Mouse (Mus musculus) cerebellum, postnatal 4 days (tissue): ENCODE measurements around the gene Zfp790.
"Not testable (repeated sequence)": the region's sequence is repeated elsewhere in the genome, so short reads cannot be mapped to it uniquely, and the experiment has no call there.

Experiments used
- DNase-seq, 2 experiments: peaks; one replicate each; pipeline ENCODE4 v3.0.0; 2022; ENCODE audit warnings: low spot score in 2 of 2, mixed read lengths in 1 of 2

The Zfp790 gene

GRCm38 (mm10) chr7:29842105-29842504 is 26.2 kb downstream of the Zfp790 start:
- no peak for DNase-seq

DNA sequence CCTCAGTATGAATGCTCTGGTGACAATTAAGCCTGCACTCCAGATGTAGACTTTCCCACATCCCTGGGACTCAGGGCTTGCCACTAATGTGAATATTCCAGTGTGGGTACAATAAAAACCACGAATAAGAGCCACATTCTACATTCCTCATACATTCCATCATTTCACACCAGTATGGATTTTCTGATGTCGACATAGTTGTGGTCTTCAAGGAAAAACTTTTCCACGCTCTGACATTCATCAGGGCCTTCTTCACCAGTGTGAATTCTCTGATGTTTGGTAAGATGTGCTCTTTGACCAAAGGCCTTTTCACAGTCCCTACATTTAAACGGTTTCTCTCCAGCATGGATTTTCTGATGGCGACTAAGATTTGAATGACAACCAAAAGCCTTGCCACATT is 28.7 kb downstream of the Zfp790 start:
- no peak for DNase-seq

DNA sequence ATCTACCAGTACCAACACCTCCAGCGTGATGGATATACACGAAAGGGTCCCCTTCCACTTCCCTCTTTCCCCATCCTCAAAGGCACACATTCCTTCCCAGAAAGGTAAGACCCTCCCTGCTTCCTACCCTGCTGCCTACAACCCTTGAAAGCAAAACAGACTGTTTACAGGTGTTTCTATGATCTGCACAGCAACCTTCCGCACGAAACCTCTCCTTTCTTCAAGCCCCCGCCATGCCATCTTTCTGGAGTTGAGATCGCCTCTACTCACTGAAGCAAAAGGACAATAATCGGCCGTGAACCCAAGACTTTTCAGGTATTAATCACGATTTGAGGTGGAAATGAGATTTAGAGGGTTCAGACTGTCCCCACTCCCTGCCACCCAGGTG is 36.9 kb downstream of the Zfp790 start:
- DNase-seq: no peak

DNA sequence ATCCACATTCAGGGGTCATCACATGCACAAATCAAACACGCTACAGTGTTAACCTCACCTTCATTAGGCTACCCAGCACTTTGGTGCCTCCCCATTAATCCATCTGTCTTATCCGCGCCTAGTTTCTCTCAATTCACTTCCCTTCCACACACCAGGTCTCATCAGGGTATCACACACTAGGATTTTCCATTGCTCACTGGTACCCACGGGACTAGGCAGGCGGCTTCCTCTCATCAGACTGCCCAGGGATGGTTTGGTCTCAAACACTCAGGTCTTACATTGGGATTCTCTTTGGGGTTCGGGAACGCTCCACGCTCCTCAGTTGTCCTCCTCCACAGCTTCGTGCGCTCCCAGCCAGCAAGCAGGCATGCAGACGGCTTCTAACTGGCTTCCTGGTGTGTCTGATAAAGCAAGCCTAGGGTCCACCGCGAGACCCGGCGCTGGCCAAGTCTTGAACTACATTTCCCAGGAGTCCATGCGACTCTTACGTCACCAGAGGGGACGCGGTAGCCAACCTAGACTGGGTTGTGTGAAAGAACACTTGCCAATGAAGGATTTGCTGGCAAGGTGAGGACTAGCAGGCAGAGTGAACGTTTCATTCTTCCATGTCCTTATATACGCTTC is 37.4 kb downstream of the Zfp790 start, which contains the start of gene Zfp940:
Gene Zfp940 (minus strand): TSS at position 451 of the 624 bp plus-strand sequence.
- DNase-seq: peak; percentile 62 to 83

DNA sequence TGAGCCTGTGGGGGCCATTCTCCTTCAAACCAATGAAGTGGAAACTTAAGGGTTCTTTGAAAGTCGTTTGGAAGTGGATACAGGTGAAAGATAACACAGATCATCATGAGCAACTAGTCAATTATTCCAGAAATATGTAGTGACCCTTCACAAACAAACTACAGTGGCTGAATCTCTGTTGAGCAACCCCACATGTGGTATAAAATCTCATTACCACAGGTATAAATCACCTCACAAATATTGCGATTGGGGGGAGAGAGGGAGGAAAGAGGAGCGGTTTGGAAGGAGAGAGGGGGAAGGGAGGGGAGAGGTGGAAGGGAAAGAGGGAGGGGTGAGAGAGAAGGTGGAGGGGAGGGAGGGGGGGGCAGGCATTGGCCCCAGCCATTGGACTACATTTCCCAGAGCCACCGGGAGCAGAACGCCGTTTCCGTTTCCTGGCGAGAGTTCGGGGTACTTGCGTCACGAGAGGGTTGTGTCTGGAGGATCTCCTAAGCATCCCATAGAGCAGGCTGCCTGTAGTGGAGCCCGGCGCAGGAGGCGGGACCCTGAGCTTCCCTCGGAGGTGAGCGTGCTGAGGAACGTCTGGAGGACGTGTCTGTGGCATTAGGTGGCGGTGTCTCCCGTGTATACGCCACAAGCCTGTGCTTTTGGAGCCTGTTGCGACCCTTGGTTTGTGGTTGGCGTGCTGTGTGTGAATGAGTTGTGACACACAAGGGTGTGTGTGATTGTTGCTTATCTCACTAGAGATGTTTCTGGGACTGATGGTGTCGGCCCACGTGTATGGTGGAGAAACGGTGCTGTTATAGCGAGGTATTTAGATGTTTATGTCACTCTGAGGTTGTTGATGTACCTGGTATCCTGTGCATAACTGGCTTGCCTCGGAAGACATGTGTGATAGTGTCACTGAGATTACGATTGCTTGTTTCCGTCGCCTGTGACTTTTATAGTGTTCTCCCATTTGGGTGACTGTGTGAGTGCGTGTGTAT is 43.9 kb downstream of the Zfp790 start, which contains the start of gene Zfp420:
Gene Zfp420 (plus strand): TSS at position 448 of the 986 bp plus-strand sequence.
- DNase-seq: peak; percentile 42 to 78

DNA sequence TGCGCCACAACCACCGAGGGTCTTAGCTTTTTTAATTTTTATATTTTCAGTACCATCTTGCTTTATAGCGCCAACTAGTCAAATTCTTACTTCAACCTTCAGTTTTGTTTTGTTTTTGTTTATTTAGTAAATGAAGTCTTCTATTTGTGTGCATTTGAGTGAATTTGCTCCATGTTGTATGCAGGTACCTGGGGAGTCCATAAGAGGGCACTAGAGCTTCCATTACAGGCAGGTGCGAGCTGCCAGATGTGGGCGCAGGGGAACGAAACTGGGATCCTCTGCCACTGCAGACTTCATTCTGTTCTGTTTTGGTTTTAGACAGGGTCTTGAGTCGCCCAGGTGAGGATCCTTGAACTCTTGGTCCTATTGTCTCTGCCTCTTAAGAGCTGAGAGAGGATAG is 45.7 kb downstream of the Zfp790 start:
- no peak for DNase-seq

- DNase-seq: no peak
Measured at GRCm38 (mm10) chr7:29874256-29874655, 58.3 kb downstream of the Zfp790 start.

GRCm38 (mm10) chr7:29877561-29877960 is 61.6 kb downstream of the Zfp790 start:
- DNase-seq: not testable (repeated sequence)

DNA sequence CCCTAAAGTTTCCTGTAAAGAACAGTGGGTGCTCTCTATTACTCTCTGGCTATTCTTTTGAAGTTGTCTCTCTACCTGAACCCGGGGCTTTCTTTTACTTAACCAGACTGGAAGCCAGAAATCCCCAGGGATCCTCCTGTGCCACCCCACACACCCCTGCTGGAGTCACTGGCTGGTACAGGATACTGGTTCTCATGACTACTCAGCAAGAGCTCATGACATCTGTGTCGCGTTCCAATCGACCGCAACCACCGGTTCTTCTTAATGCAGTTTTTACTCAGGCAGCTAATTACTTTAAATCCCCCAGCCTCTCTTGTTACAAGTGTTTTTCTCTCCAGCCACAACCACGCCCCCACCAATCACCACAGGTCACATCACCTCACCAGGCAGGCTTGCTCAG is 64.1 kb downstream of the Zfp790 start:
- DNase-seq: no peak
